Mouse (Mus musculus): ENCODE results near the gene Tmem273.

GRCm38 (mm10) chr14:32800048-32800447 is 14.3 kb downstream of the Tmem273 start:
- TF ChIP-seq CTCF (IDR thresholded peaks at IDR 0.05; ENCODE audit: low read depth), result no peak
- TF ChIP-seq EP300 (IDR thresholded peaks at IDR 0.05; ENCODE audit: low read depth), result no peak
